Mouse (Mus musculus): ENCODE results near the gene Cfap77. TPM values are rescaled to one million over a fixed set of nuclear protein-coding genes. Genes with fewer than 3 reads are reported as not detected.
A peak's percentile ranks its signal among the peaks of the same experiment; 100 is the strongest.

Gene Cfap77
- polyA plus RNA-seq, 1 experiment from 2014 or later: 0.20 TPM

DNA sequence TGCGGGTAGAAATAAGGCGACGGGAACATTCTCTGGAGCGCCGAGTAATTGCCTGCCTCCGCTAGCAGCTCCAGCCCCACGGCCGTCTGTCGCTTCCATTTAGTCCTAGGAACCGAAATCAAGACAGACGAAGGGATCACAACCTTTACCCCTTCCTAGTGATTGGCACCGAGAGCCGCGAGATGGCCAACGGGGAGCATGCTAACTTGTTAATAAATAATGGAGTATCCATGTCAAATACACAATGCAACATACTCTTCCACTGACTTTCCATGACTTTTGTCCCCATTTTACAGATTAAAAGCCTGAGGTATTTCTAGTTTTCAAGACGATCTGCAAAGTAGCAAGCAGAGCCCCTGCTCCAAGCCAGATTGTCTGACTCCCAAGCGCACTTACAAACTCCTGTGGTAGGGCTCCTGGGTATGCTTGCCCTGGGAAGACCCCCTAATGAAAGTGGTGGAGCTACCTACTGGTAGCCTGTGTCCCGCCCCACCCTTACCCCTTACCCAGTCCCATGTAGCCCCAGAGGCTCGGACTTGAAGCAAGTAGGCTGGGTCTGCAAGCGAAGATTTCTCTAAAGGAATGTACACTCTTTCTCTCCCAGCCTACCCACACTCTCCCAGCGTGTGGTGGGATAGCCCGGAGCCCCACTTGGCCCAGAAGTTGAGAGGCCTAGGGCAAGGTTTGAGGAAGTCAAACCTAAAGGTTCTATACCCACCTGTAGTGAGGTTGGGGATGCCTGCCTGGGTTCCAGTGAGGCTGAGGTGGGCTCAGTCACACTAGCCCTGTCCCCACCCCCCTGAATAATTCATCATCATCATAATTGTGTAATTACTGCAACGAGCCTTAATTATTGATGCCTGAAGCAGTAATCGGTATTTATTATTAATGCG is 144.8 kb downstream of the Cfap77 start:
- WGBS: 5% methylated on average over 25 of the region's 25 CpGs
- Histone ChIP-seq H3K27ac (ENCODE audit: low read depth, low read length) (no peak overlapping the region), H3K9me3 (ENCODE audit: control insufficient read depth, low read length) (no peaks in the 10 kb centered on the region), H3K4me3 (ENCODE audit: low read depth, low read length) (peak overlapping the region; percentile 5; the same call in 1 of the 2 replicates), H3K9ac (replicated peaks; ENCODE audit: low read depth, low read length) (no peak overlapping the region), H3K36me3 (ENCODE audit: control insufficient read depth, insufficient read depth, low read length) (no peaks in the 10 kb centered on the region), H3K4me1 (ENCODE audit: control insufficient read depth, insufficient read depth, low read length) (peaks cover 10% of the 10 kb centered on the region), H3K4me2 (ENCODE audit: low read depth, low read length) (no peak overlapping the region), H3K27me3 (ENCODE audit: control insufficient read depth, insufficient read depth, low read length) (peaks cover 61% of the 10 kb centered on the region)
- no peak for ATAC-seq (ENCODE audit: low read depth)

DNA sequence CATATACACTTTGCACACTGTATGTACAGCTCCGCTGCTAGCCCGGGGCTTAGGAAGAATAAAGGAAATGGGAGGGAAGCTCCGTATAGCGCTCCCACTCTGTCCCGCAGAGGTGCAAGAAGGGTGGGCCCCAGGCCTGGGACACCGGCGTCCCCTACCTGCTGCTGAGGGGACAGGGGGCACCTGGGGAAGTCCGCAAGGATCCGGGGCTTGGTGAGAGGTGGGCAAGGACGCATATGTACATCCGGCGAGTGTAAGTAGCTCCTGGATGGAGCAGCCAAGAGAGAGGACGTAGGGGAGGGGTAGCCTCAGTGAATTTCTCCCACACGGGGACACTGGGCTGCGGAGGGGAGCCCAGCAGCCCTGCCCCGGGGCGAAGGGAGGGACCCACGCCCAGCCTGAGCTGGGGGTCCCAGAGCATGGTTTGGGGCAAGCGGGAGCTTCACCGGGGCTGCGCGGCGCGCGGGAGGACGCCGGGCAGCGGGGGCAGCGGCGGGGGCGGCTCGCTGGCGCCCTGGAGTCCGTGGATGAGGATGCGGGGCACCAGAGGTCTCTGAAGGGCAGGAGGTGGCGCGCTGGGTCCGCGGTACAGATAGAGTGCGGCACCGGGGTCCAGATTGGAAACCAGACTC is 145.6 kb downstream of the Cfap77 start:
- Histone ChIP-seq H3K4me3 (ENCODE audit: low read depth, low read length) (peak overlapping the region; percentile 5; the same call in 1 of the 2 replicates), H3K9ac (replicated peaks; ENCODE audit: low read depth, low read length) (no peak overlapping the region), H3K27me3 (ENCODE audit: control insufficient read depth, insufficient read depth, low read length) (peaks cover 53% of the 10 kb centered on the region), H3K4me1 (ENCODE audit: control insufficient read depth, insufficient read depth, low read length) (peaks cover 10% of the 10 kb centered on the region), H3K27ac (ENCODE audit: low read depth, low read length) (no peak overlapping the region), H3K4me2 (ENCODE audit: low read depth, low read length) (peak overlapping the region; percentile 23; the same call in 1 of the 2 replicates), H3K9me3 (ENCODE audit: control insufficient read depth, low read length) (no peaks in the 10 kb centered on the region), H3K36me3 (ENCODE audit: control insufficient read depth, insufficient read depth, low read length) (no peaks in the 10 kb centered on the region)
- WGBS: under 1% methylated on average over 40 of the region's 41 CpGs
- 0 out of 2 replicates have a peak, but pooled peaks have one; percentile 31 for ATAC-seq (ENCODE audit: low read depth)

DNA sequence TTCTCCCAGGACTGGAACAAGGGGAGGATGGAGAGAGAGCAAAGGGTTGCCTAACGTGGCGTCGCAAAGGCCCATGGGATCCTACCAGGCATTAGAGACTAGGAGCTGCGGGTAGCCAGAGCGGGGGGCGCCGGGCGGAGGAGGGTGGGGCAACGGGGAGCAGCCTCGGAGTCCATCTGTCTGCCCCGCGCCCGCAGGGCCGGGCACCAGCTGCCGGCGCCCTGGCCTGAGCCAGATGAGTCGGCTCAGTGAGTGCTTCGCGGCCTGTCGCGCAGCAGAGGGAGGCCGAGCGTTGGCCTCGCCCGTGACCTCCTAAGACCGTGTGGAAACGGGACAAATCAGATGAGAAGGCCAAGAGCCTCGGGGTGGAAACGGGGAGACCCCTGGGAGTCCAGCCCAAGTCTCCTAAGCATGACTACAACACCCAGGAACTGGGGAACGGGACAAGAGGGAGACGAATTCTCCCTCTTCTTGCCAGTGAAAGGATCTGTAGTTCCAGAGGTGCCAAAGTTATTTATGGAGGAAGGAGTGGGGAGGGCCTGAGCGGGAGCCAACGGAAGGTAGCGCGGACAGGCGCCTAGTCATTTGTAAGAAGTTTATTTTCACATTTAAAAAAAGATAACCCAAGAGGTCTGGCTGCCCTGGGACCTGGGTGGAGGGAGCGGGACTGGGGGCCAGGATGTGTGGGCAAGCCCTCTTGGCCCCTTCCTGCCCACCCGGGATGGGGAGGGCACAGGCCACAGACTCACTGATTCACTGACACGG is 146.3 kb downstream of the Cfap77 start:
- Histone ChIP-seq H3K9ac (replicated peaks; ENCODE audit: low read depth, low read length) (peak overlapping the region; percentile 29; the same call in 1 of the 2 replicates), H3K4me1 (ENCODE audit: control insufficient read depth, insufficient read depth, low read length) (peaks cover 10% of the 10 kb centered on the region), H3K27ac (ENCODE audit: low read depth, low read length) (no peak overlapping the region), H3K4me2 (ENCODE audit: low read depth, low read length) (peak overlapping the region; percentile 23; the same call in 1 of the 2 replicates), H3K27me3 (ENCODE audit: control insufficient read depth, insufficient read depth, low read length) (peaks cover 46% of the 10 kb centered on the region), H3K36me3 (ENCODE audit: control insufficient read depth, insufficient read depth, low read length) (no peaks in the 10 kb centered on the region), H3K9me3 (ENCODE audit: control insufficient read depth, low read length) (no peaks in the 10 kb centered on the region), H3K4me3 (ENCODE audit: low read depth, low read length) (no peak overlapping the region)
- ATAC-seq (ENCODE audit: low read depth): peak; percentile 55
- WGBS: under 1% methylated on average over 39 of the region's 39 CpGs

DNA sequence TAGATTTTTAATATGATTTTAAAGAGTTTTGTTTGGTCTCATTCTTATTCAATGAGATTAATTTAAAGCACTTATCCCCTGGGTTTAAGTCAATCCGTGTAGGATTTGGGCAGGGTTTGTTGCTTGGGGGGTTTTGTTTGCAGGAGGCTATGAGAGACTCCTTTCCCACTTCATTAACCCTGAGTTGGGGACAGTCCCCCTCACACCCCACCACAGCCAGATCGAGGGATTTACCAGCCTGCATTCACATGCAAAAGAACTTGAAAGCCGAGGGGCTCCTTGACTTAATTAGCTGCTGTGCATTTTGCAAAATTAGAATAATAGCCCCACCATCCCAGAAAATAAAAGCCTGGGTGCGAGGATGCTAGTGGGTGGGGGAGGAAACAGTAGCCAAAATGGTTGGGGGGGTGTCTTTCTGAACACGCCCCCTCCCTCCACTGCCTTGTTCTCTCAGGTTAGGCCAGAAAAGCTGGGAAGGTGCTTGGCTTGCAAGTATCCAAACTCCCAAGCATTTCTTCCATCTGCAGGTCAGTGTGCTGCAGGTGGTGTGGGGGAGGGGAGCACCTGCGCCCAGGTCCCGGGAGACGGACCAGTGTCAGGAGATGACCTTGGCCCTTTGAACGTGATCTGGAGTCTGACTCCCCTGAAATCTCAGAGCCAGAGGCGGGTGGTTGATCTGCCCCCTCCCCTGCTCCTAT is 147.0 kb downstream of the Cfap77 start:
- peak overlapping the region; percentile 29; the same call in 1 of the 2 replicates for H3K9ac ChIP-seq (replicated peaks; ENCODE audit: low read depth, low read length)
- peaks cover 46% of the 10 kb centered on the region for H3K27me3 ChIP-seq (ENCODE audit: control insufficient read depth, insufficient read depth, low read length)
- H3K4me3 ChIP-seq (ENCODE audit: low read depth, low read length): no peak overlapping the region
- no peak for ATAC-seq (ENCODE audit: low read depth)
- H3K36me3 ChIP-seq (ENCODE audit: control insufficient read depth, insufficient read depth, low read length): no peaks in the 10 kb centered on the region
- H3K9me3 ChIP-seq (ENCODE audit: control insufficient read depth, low read length): no peaks in the 10 kb centered on the region
- no peak overlapping the region for H3K27ac ChIP-seq (ENCODE audit: low read depth, low read length)
- WGBS: 2% methylated on average over 10 of the region's 10 CpGs
- H3K4me2 ChIP-seq (ENCODE audit: low read depth, low read length): peak overlapping the region; percentile 23; the same call in 1 of the 2 replicates
- H3K4me1 ChIP-seq (ENCODE audit: control insufficient read depth, insufficient read depth, low read length): peaks cover 10% of the 10 kb centered on the region

DNA sequence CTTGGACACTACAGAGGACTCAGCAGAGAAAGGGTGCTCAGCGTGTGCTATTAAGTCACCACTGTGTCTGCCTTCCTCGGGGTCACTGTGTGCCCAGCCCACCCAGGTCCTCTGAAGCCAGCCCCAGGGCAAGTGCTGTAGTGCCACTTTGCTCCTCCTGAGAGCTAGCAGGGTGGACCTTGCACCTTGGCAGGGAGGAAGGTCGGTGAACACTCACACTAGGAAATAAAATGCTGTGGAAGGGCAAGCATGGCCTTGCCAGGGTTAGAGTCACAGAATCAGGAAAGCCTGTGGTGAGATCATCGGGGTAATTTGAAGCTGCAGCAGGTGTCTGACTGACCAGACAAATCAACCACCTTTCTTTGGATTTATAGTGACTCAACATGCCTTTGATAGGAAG is 149.3 kb downstream of the Cfap77 start:
- Histone ChIP-seq H3K4me1 (ENCODE audit: control insufficient read depth, insufficient read depth, low read length) (peaks cover 10% of the 10 kb centered on the region), H3K4me2 (ENCODE audit: low read depth, low read length) (no peak overlapping the region), H3K27ac (ENCODE audit: low read depth, low read length) (no peak overlapping the region), H3K27me3 (ENCODE audit: control insufficient read depth, insufficient read depth, low read length) (peaks cover 37% of the 10 kb centered on the region), H3K36me3 (ENCODE audit: control insufficient read depth, insufficient read depth, low read length) (no peaks in the 10 kb centered on the region), H3K9ac (replicated peaks; ENCODE audit: low read depth, low read length) (no peak overlapping the region), H3K4me3 (ENCODE audit: low read depth, low read length) (no peak overlapping the region), H3K9me3 (ENCODE audit: control insufficient read depth, low read length) (no peaks in the 10 kb centered on the region)
- ATAC-seq (ENCODE audit: low read depth): no peak
- 19% methylated on average over 4 of the region's 4 CpGs for WGBS

DNA sequence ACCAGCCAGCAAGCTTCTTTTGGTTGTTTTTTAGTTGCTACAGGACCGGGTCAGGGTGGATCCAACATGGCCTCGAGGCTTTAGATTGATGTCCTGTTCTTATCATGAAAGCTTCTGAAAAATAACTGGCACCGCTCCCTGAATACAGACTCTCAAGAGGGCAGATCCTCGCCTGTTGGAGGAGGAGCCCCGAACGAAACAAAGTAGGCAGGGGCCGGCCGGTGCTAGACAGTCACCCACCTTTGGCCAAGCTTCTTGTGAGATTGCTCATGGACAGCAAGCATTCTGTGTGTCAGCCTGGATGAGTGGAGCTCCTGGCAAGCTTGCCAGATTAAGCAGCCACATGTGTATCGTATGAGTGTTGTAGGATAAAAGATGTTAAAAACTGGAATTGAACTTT is 150.1 kb downstream of the Cfap77 start:
- Histone ChIP-seq H3K9ac (replicated peaks; ENCODE audit: low read depth, low read length) (no peak overlapping the region), H3K9me3 (ENCODE audit: control insufficient read depth, low read length) (no peaks in the 10 kb centered on the region), H3K4me1 (ENCODE audit: control insufficient read depth, insufficient read depth, low read length) (peaks cover 10% of the 10 kb centered on the region), H3K36me3 (ENCODE audit: control insufficient read depth, insufficient read depth, low read length) (no peaks in the 10 kb centered on the region; the same call in 1 of the 2 replicates), H3K4me2 (ENCODE audit: low read depth, low read length) (no peak overlapping the region), H3K4me3 (ENCODE audit: low read depth, low read length) (no peak overlapping the region), H3K27me3 (ENCODE audit: control insufficient read depth, insufficient read depth, low read length) (peaks cover 30% of the 10 kb centered on the region), H3K27ac (ENCODE audit: low read depth, low read length) (no peak overlapping the region)
- ATAC-seq (ENCODE audit: low read depth): no peak
- WGBS: 74% methylated on average over 9 of the region's 9 CpGs

DNA sequence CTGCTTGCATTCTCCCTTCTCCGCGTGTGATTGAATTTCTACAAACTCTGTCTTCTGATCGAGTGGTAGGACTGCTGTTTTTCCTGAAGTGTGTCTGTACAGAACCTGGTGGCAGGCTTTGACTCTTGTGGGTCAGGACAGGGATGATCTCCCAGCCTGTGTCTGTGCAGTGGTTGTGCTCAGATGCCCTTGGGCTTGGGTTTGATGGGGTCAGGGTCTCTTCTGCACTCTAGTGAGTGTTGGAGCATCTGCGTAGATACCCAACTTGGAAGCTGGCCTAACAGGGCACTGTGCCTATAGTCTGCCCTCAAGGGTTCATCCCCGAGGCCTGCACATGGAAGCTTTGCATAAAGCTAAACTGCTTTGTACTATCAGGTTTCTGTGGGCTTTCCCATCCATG is 151.0 kb downstream of the Cfap77 start:
- peaks cover 21% of the 10 kb centered on the region for H3K27me3 ChIP-seq (ENCODE audit: control insufficient read depth, insufficient read depth, low read length)
- H3K4me2 ChIP-seq (ENCODE audit: low read depth, low read length): no peak overlapping the region
- no peaks in the 10 kb centered on the region; the same call in 1 of the 2 replicates for H3K36me3 ChIP-seq (ENCODE audit: control insufficient read depth, insufficient read depth, low read length)
- no peak overlapping the region for H3K4me3 ChIP-seq (ENCODE audit: low read depth, low read length)
- 89% methylated on average over 5 of the region's 5 CpGs for WGBS
- no peaks in the 10 kb centered on the region for H3K9me3 ChIP-seq (ENCODE audit: control insufficient read depth, low read length)
- ATAC-seq (ENCODE audit: low read depth): no peak
- H3K9ac ChIP-seq (replicated peaks; ENCODE audit: low read depth, low read length): no peak overlapping the region
- H3K27ac ChIP-seq (ENCODE audit: low read depth, low read length): no peak overlapping the region
- peaks cover 6% of the 10 kb centered on the region for H3K4me1 ChIP-seq (ENCODE audit: control insufficient read depth, insufficient read depth, low read length)

DNA sequence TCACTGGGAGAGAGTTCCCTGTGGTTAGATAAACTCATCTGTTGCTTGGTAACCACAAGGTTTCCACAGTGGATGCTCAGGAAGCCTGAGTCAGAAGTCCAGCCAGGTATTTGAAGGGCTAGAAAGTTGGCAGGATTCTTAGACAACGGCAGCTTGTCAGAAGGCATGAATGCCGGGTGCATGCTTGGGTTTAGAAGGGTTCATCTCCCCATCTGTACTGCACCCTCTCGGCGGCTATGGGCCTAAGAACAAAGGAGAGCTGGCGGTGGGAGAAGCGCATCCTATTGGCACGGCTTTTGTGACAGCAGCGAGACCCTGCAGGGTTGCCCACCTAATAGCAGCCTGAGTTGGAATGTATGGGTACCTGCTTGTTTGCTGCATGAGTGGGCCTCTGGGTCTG is 152.6 kb downstream of the Cfap77 start:
- peaks cover 11% of the 10 kb centered on the region for H3K27me3 ChIP-seq (ENCODE audit: control insufficient read depth, insufficient read depth, low read length)
- 82% methylated on average over 8 of the region's 8 CpGs for WGBS
- H3K9me3 ChIP-seq (ENCODE audit: control insufficient read depth, low read length): no peaks in the 10 kb centered on the region
- H3K4me3 ChIP-seq (ENCODE audit: low read depth, low read length): no peak overlapping the region
- no peaks in the 10 kb centered on the region; the same call in 1 of the 2 replicates for H3K36me3 ChIP-seq (ENCODE audit: control insufficient read depth, insufficient read depth, low read length)
- H3K4me1 ChIP-seq (ENCODE audit: control insufficient read depth, insufficient read depth, low read length): no peaks in the 10 kb centered on the region
- no peak for ATAC-seq (ENCODE audit: low read depth)
- H3K9ac ChIP-seq (replicated peaks; ENCODE audit: low read depth, low read length): no peak overlapping the region
- H3K4me2 ChIP-seq (ENCODE audit: low read depth, low read length): no peak overlapping the region
- H3K27ac ChIP-seq (ENCODE audit: low read depth, low read length): no peak overlapping the region

Measured in neural tube, embryonic 14.5 days (tissue).